ENCODE assay signal across 10 mouse cellular contexts in genomic region chr13:103977844-103978243, GRCm38 (mm10). TPM values are rescaled to one million over a fixed set of nuclear protein-coding genes. Genes with fewer than 3 reads are reported as not detected.
DNase-seq lines count a peak whose midpoint lies in the region; ATAC-seq and TF ChIP-seq lines count a peak whose summit lies in the region.
"Had no signal": no experiment of that assay in that cellular context is flagged by ENCODE, and none has a peak within 500 bp of the region (broad histone marks: within the 10 kb centered on the region; RNA-seq: fewer than 3 reads in every experiment).

No protein-coding gene starts in this region.

- ATAC-seq in heart, embryonic 14.5 days (ENCODE audit: insufficient number of reproducible peaks, insufficient read depth, low FRiP score, low read depth): no peak
- no peak for ATAC-seq in granulocyte monocyte progenitor cell, adult 5-6 weeks (replicated peaks; ENCODE audit: poor library complexity, severe bottlenecking)
- no peak for ATAC-seq in frontal cortex, adult (ENCODE audit: low TSS enrichment)
- no peak for ATAC-seq in midbrain, postnatal 0 days (ENCODE audit: low FRiP score)

- H3K4me3 ChIP-seq in heart, embryonic 14.5 days (ENCODE audit: control insufficient read depth in 1 of 2, insufficient read depth in 1 of 2, low read depth in 1 of 2, low read length in 2 of 2): no peak overlapping the region
- no peak overlapping the region for H3K4me3 ChIP-seq in midbrain, postnatal 0 days (ENCODE audit: low read depth, low read length)

- no peak overlapping the region for H3K4me2 ChIP-seq in heart, embryonic 14.5 days (ENCODE audit: low read length)
- no peak overlapping the region for H3K4me2 ChIP-seq in midbrain, postnatal 0 days (ENCODE audit: low read depth, low read length, poor library complexity, severe bottlenecking)

- DNase-seq in heart, postnatal 36 days: no peak
- peak; percentile 46 for DNase-seq in adrenal gland, postnatal 14 days
- DNase-seq in kidney, adult 8-10 months: peak; percentile 47 to 74
- DNase-seq in lung, postnatal 25 days (ENCODE audit: low spot score): peak; percentile 67
- DNase-seq in midbrain, postnatal 0 days (ENCODE audit: low spot score): no peak
- DNase-seq: cerebellum, adult 11 months; liver had no signal

- WGBS in heart, embryonic 14.5 days: 56% methylated on average over 6 of the region's 6 CpGs
- WGBS in midbrain, postnatal 0 days: 81% methylated on average over 6 of the region's 6 CpGs

- peaks cover 8% of the 10 kb centered on the region for H3K9me3 ChIP-seq in heart, embryonic 14.5 days (ENCODE audit: control insufficient read depth, low read length)
- H3K9me3 ChIP-seq in midbrain, postnatal 0 days (ENCODE audit: low read length): no peaks in the 10 kb centered on the region

- H3K36me3 ChIP-seq in heart, embryonic 14.5 days (ENCODE audit: control insufficient read depth, insufficient read depth, low read length): no peaks in the 10 kb centered on the region
- no peaks in the 10 kb centered on the region for H3K36me3 ChIP-seq in midbrain, postnatal 0 days (ENCODE audit: insufficient read depth, low read length)

- peaks cover 16 to 17% of the 10 kb centered on the region in 2 experiments for H3K4me1 ChIP-seq in heart, embryonic 14.5 days (ENCODE audit: control insufficient read depth in 2 of 2, insufficient read depth in 2 of 2, low read length in 2 of 2)
- no peaks in the 10 kb centered on the region for H3K4me1 ChIP-seq in midbrain, postnatal 0 days (ENCODE audit: insufficient read depth, low read length)

- H3K27me3 ChIP-seq in heart, embryonic 14.5 days (ENCODE audit: control insufficient read depth, insufficient read depth, low read length): no peaks in the 10 kb centered on the region
- no peaks in the 10 kb centered on the region for H3K27me3 ChIP-seq in midbrain, postnatal 0 days (ENCODE audit: insufficient read depth, low read length)

- H3K9ac ChIP-seq in heart, embryonic 14.5 days (ENCODE audit: low read length): peak overlapping the region; percentile 42; the same call in 1 of the 2 replicates
- no peak overlapping the region for H3K9ac ChIP-seq in midbrain, postnatal 0 days (replicated peaks; ENCODE audit: low read length, poor library complexity, severe bottlenecking)

- TF ChIP-seq CTCF in midbrain, postnatal 0 days (IDR thresholded peaks at IDR 0.05): no peak

- peak overlapping the region; percentile 82 to 84 for H3K27ac ChIP-seq in heart, embryonic 14.5 days (replicated peaks in 1 of 2; ENCODE audit: control insufficient read depth in 1 of 2, insufficient read depth in 1 of 2, low read depth in 2 of 2, low read length in 2 of 2)
- H3K27ac ChIP-seq in midbrain, postnatal 0 days (ENCODE audit: low read depth, low read length): no peak overlapping the region

- intact Hi-C loops in heart, postnatal 36 days (cut with DNase I): no loop called here

RNA-seq across cellular contexts. Expression of gene Erbin, which starts 57.5 kb away (rescaled TPM):
- polyA plus RNA-seq in heart, embryonic 14.5 days (2014; fragmentation: Nextera tagmentation; extraction: Ambion mirVana): 22.7 and 24.8 TPM in 2 replicates
- 10 to 100 TPM; 46.7 to 52.2 TPM for total RNA-seq in heart, postnatal 36 days (2021)
- 83.6 and 87.6 TPM in 2 replicates for total RNA-seq in adrenal gland, postnatal 14 days (2021)
- 63.9 and 67.0 TPM in 2 replicates for total RNA-seq in granulocyte monocyte progenitor cell, adult 5-6 weeks (2014; fragmentation: Nextera tagmentation)
- total RNA-seq in granulocyte monocyte progenitor cell, adult 5-6 weeks (2017): 83.1 and 89.0 TPM in 2 replicates
- total RNA-seq in midbrain, postnatal 0 days (2014; rRNA removed): 36.2 and 42.9 TPM in 2 replicates
- polyA plus RNA-seq in midbrain, postnatal 0 days (2015; fragmentation: Nextera tagmentation; extraction: Ambion mirVana): 5.4 and 6.8 TPM in 2 replicates

Comparison
In these comparisons a context has a peak if more than half of its experiments do, and no peak if none do; other contexts are left out.
1. DNase-seq: peak in adrenal gland, postnatal 14 days (single experiment), kidney, adult 8-10 months (2 of 2) and lung, postnatal 25 days (single experiment); none in heart, postnatal 36 days (0 of 2) and midbrain, postnatal 0 days (single experiment).